Mouse (Mus musculus) leukemia stem cell, adult 10-12 weeks (primary cell): Measurements from ENCODE around the gene Tec. TPM values are rescaled to one million over a fixed set of nuclear protein-coding genes. Genes with fewer than 3 reads are reported as not detected.

Experiments used
- polyA plus RNA-seq: library from polyadenylated mRNA; stranded (reverse); fragments of >175 nt; gene quantifications from 2 replicates; pipeline ENCODE4 v1.2.3, GENCODE M21; 2012; ENCODE audit warnings: low replicate concordance

Tec gene
- 0.19 and 0.63 TPM in 2 replicates for polyA plus RNA-seq

DNA sequence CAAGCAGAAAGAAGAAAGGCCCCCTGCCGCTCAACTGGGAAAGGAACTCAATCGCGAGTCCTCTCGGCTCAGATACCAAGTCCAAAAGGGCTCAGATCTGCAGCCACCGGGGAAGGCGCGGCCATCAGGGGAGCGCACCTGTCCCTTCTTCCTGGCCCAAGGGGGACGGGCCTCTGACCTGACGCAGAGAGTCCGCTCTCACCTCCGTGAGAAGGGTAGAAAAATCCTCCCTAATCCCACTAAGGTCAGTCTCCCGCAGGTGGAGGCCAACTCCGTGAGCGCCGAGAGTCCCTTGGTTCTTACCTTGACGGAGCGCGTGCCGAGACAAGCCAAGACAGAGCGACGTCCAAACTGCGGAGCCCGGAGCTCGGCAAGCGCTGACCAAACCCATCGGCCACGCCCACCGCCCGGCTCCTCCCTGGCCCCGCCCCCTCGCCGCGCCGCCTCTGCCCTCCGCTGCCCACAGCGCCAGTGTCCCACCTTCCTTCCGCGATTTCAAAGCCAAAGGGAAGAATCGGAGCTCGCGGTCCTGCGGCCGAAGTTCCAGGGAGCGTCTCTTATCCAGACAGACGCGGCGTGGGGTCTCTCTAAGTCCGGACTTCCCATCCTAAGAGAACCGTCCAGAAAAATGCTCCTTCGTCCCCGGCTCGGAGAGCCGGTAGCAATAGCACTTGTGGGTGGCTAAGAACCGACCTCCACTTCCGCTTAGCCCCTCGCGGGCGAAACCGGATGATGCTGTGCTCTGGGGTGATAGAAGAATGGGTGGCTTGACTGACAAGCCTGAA is at the start of gene Tec:
TSS of gene Tec (minus strand) at position 393 of the 785 bp plus-strand sequence.

DNA sequence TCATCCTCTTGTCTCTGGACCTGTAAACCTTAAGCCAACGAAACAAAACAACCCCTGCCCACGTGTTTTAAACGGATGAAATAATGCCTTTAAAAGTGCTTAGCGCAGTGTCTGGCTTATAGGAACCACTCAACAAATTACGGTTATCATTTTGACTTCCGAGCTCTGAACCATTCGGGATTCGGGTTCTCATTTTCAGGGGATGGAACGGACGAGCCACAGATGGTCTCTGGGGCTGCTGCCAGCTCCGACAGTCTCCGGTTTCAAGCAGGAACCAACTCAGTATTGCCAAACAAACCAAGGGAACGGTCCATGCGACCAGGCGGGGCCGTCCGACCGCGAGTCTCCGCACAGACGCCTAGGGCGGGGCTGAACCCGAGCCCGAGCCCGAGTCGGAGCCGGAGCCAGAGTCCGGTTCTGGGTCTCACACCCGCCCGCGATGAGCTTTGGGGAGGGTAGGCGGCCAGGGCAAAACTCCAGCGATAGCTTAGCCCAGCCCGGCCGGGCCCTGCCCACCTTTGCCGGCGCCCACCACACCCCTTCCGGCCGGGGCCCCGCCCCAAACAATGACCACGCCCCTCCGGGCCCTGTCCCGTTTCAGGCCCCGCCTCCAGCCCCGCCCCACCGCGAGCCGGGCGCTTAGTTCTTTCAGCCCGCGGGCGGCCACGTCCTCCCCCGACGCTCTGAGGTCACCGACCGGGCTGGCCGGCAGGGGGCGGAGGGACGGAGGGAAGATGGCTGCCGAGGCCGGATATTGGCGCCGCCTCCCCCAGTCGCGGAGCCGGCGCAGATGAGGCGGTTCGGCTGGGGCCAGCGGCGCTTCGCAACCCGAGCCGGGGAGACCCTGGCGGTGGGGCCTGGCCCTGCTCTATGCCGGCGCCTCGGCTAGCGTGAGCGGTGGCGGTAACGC is 45.6 kb upstream of the Tec start, which contains the start of gene Slain2:
TSS of gene Slain2 (plus strand) at position 657 of the 910 bp plus-strand sequence.

GRCm38 (mm10) chr5:72752585-72752984 is 115.7 kb downstream of the Tec start, which contains the start of gene Txk:
Gene Txk, minus strand, starts transcription at chr5:72752777.

Other genes starting within 250 kb of the Tec start
- not detected in 2 replicates for gene Cnga1, start 224.2 kb downstream of the Tec start, polyA plus RNA-seq
- not detected in 2 replicates for gene Nipal1, start 220.7 kb downstream of the Tec start, polyA plus RNA-seq
- gene Txk, start 115.7 kb downstream of the Tec start, polyA plus RNA-seq: 0.25 TPM in 1 of 2 replicates, not detected in the other
- 8.7 and 15.6 TPM in 2 replicates for gene Slain2, start 45.8 kb upstream of the Tec start, polyA plus RNA-seq
- not detected in 2 replicates for gene Gm10135, start 106.2 kb upstream of the Tec start, polyA plus RNA-seq
- not detected in 2 replicates for gene Slc10a4, start 138.4 kb upstream of the Tec start, polyA plus RNA-seq